Mouse (Mus musculus): ENCODE measurements at regions not wholly inside any gene's neighbourhood (a gene's known extent, or its start where the extent isn't known, plus 50 kb on each side); places are given as distances from the start of the nearest gene placed in this dataset.

DNA sequence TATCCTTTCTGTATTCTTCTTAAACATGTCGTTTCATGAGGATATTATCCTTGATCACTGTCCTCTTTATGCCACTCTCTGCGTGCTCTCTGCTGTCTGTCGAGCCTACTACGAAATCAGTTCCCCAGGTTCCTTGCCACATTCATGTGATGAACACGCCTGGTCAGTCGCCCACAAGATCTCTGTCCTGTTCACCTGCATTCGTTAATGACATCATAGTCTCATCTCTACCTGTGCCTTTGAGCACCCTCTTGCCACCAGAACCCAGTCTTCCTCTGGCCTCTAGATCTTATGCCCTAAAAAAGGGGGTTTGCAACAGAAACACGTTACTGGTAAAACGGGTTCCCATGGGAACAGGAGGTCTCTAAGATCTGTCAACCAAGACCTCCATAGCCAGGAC lies 283.6 kb upstream of the Nfe2l3 start:
- Histone ChIP-seq H3K4me3 (replicated peaks; ENCODE audit: extremely low read depth, low read depth, low read length) (no peak overlapping the region), H3K4me1 (ENCODE audit: control insufficient read depth, insufficient read depth, low read length) (no peaks in the 10 kb centered on the region)
- WGBS, result 89% methylated on average over 9 of the region's 9 CpGs
- no peak for TF ChIP-seq POLR2A (IDR thresholded peaks at IDR 0.05; ENCODE audit: borderline replicate concordance, extremely low read depth, low read depth, low read length)
- TF ChIP-seq CTCF (IDR thresholded peaks at IDR 0.05; ENCODE audit: insufficient read depth, low read length), result no peak
- no peak for DNase-seq

DNA sequence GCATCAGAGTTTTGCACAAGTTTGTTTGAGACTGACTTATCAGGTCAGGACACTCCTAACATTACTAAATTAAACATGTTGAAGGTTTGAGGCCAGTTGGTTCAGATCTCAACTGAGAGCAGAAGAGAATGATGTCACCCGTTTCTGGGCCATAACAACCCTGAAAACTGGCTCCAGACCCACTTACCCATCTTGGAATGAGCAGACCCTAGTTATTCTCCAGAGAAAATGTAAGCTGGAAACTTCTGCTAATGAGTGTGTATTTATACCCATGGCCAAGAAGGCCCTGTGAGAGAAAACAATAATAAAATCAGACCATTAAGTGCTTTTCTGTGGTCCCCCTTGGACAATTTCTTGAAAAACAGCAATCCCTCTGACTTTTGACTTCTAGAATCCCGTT lies 282.4 kb upstream of the Nfe2l3 start:
- TF ChIP-seq POLR2A (IDR thresholded peaks at IDR 0.05; ENCODE audit: borderline replicate concordance, extremely low read depth, low read depth, low read length) (no peak), CTCF (IDR thresholded peaks at IDR 0.05; ENCODE audit: insufficient read depth, low read length) (no peak)
- no peak for DNase-seq
- Histone ChIP-seq H3K4me1 (ENCODE audit: control insufficient read depth, insufficient read depth, low read length) (no peaks in the 10 kb centered on the region), H3K4me3 (replicated peaks; ENCODE audit: extremely low read depth, low read depth, low read length) (no peak overlapping the region)
- WGBS, result 74% methylated on average over 2 of the region's 2 CpGs

DNA sequence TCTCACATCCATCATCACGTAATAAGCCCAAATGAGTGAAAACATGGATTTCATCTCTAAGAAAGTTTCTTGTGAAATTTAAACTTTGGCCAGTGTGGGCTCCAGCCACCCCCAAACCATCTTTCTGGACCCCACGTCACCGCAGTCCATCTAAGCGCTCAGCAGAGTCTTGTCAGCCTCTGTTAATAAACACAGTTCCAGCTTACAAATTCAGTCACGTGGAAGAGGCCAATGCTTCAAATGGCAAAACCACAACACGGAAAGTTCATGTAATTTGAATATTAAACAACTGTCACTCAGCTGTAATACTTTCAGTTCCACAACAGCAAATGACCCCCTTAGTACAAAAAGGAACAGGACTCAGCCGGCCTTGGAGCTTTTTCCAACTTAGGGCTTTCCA lies 282.0 kb upstream of the Nfe2l3 start:
- WGBS, result 72% methylated on average over 7 of the region's 7 CpGs
- H3K4me1 ChIP-seq (ENCODE audit: control insufficient read depth, insufficient read depth, low read length), result no peaks in the 10 kb centered on the region
- TF ChIP-seq POLR2A (IDR thresholded peaks at IDR 0.05; ENCODE audit: borderline replicate concordance, extremely low read depth, low read depth, low read length), result no peak
- no peak for DNase-seq
- no peak overlapping the region for H3K4me3 ChIP-seq (replicated peaks; ENCODE audit: extremely low read depth, low read depth, low read length)

DNA sequence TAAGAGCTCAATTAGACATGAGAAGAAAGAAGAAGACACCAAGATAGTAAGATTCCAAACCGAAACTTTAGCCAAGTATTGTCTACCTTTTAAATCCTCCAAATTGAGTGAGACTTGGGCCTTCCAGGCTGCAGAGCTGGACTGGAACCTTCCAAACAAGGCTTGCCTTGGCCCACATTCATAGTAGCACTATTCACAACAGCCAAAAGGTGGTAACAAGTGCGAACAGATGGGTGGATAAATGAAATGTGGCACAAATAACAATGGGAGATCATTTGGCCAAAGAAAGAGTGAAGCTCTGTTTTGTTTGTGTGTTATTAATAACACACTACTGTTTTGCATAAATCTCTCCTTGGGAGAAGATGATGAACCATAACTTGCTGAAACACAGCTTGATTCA lies 281.6 kb upstream of the Nfe2l3 start:
- no peak for DNase-seq
- H3K4me1 ChIP-seq (ENCODE audit: control insufficient read depth, insufficient read depth, low read length), result no peaks in the 10 kb centered on the region
- 80% methylated on average over 2 of the region's 2 CpGs for WGBS
- H3K4me3 ChIP-seq (replicated peaks; ENCODE audit: extremely low read depth, low read depth, low read length), result no peak overlapping the region
- TF ChIP-seq CTCF (IDR thresholded peaks at IDR 0.05; ENCODE audit: insufficient read depth, low read length) (no peak), POLR2A (IDR thresholded peaks at IDR 0.05; ENCODE audit: borderline replicate concordance, extremely low read depth, low read depth, low read length) (no peak)

DNA sequence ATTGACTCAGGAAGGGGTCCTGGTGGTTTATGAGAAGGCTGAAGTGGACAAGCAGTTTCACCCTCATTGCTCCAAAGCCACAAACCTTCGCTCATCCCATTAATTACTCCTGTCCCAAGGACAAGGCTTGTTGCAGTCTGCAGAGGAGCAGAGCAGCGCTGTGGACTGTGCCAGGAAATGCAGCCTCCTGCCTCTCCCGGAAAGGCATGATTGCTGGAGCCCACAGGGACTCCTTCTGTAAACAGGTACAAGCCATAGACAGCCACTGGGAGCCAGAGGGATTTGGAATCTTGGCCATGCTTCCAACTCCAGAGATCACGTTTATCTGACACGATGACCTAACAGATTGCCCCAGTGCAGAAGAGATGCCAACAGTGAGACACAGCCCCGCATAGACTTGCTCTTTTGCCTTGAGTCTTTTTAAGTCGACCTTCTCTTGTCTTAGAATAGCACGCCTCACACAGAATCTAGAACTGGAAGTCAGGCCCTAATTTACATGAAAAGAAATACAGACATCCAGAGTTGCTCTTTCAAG lies 275.6 kb upstream of the Nfe2l3 start:
- 40% methylated on average over 8 of the region's 8 CpGs for WGBS
- no peak for TF ChIP-seq CTCF (IDR thresholded peaks at IDR 0.05; ENCODE audit: insufficient read depth, low read length)
- TF ChIP-seq POLR2A (IDR thresholded peaks at IDR 0.05; ENCODE audit: borderline replicate concordance, extremely low read depth, low read depth, low read length), result no peak

DNA sequence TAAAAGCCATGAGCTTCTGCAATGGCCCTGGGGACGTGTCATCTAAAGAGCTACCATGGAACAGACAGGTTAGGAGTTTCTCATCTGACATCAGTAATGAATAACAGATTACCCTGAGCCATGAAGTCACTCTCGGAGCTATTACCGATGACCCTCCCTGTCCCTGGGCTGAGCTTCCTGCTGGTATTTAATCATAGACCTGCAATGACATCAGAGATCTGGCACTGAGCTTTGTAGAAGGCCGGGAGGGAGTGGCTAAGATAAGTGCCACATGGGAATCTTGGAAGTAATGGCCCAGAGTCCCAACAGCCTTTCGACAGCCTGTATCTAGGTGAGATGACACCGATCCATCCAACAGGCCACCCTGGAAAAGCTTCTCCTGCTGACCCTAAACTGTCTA lies 271.3 kb upstream of the Nfe2l3 start:
- TF ChIP-seq CTCF (IDR thresholded peaks at IDR 0.05; ENCODE audit: insufficient read depth, low read length) (no peak), POLR2A (IDR thresholded peaks at IDR 0.05; ENCODE audit: borderline replicate concordance, extremely low read depth, low read depth, low read length) (no peak)
- DNase-seq, result no peak
- Histone ChIP-seq H3K4me1 (ENCODE audit: control insufficient read depth, insufficient read depth, low read length) (peaks cover 9% of the 10 kb centered on the region), H3K4me3 (replicated peaks; ENCODE audit: extremely low read depth, low read depth, low read length) (no peak overlapping the region)
- 69% methylated on average over 6 of the region's 6 CpGs for WGBS

More for the DNA sequence above, 275.6 kb upstream of the Nfe2l3 start:
- DNase-seq, result no peak
- no peak overlapping the region for H3K4me3 ChIP-seq (replicated peaks; ENCODE audit: extremely low read depth, low read depth, low read length)
- peaks cover 6% of the 10 kb centered on the region for H3K4me1 ChIP-seq (ENCODE audit: control insufficient read depth, insufficient read depth, low read length)

DNA sequence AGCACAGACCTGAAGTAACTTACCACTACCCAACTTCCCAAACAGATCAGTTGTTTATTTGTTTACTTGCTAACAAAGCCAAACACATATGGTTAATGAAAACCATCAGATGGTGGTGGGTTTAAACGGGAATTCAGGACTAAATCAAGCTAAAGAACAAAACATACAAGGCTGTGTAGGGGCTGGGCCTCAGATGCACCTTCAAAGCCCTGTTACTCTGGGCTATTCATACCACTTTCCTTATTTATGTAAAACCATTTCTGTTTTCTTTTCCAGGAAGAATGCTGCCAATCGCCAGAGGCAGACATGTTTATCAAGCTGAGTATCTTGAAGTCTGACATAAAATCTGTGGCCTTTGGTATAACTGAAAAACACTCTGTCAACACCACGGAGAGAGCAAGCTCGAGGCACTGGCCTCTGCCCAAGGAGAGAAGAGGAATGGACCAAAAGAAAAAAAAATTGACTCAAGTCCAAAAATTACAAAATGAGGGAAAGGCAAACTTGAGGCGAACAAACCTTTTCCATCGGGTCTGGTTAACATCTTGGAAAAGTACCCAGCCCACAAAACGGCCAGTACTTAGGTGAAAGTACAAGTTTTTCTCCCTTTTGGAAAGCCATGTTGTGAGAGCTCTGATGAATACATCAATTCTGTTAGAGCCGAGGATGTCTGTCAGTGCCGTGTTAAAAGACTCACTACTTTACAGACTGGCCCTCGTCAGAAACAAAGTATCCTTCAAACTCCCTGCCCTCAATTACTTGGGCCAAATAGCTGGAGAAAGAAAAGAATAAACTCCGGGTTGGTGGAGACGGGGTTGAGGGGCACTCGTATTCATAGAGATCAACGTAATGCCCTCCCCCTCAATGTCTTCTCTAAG lies 270.0 kb upstream of the Nfe2l3 start:
- H3K4me3 ChIP-seq (replicated peaks; ENCODE audit: extremely low read depth, low read depth, low read length), result no peak overlapping the region
- H3K4me1 ChIP-seq (ENCODE audit: control insufficient read depth, insufficient read depth, low read length), result 0 out of 2 replicates have a peak, but pooled peaks cover 3% of the 10 kb centered on the region
- TF ChIP-seq CTCF (IDR thresholded peaks at IDR 0.05; ENCODE audit: insufficient read depth, low read length) (no peak), POLR2A (IDR thresholded peaks at IDR 0.05; ENCODE audit: borderline replicate concordance, extremely low read depth, low read depth, low read length) (no peak)
- no peak for DNase-seq
- WGBS, result 52% methylated on average over 14 of the region's 14 CpGs

DNA sequence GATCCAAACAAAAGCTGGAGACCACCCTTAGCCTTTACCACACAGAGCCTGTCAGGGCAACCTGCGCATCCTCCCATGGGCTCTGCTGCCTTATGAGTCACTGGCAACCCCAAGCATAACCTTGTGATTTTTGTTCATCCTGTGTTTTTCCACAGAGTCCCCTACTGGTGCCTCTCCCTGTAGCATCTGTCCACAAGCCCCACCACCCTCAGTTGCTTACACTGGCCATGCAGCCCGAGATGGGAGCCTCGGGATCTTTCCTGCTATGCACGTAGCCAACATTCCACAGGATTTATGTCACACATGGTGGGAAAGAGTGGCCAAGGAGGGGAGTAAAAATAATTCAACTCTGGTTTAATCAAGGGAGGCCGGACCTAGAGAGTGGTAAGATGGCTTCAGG lies 269.2 kb upstream of the Nfe2l3 start:
- DNase-seq, result no peak
- no peak overlapping the region for H3K4me3 ChIP-seq (replicated peaks; ENCODE audit: extremely low read depth, low read depth, low read length)
- 37% methylated on average over 5 of the region's 5 CpGs for WGBS

DNA sequence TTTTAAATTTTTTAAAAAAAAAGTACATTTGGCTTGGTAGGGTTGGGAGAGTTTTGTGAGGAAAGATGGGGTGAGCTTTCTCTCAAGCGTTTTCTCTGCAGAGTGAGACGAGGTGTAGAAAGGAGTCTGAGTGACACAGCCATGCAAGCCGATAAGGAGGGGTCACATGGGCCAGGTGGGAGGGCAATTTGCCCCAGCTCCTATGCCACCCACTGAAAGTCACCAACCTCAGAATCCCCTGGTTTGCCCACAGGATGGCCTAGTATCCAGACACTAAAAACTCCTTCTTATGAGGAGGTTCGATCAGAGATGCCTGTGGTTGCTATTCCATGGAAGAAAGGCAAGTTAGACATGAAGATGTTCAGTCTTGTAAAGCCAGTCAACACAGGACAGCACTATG lies 268.6 kb upstream of the Nfe2l3 start:
- TF ChIP-seq CTCF (IDR thresholded peaks at IDR 0.05; ENCODE audit: insufficient read depth, low read length) (no peak), POLR2A (IDR thresholded peaks at IDR 0.05; ENCODE audit: borderline replicate concordance, extremely low read depth, low read depth, low read length) (no peak)
- DNase-seq, result no peak
- 79% methylated on average over 4 of the region's 4 CpGs for WGBS
- Histone ChIP-seq H3K4me3 (replicated peaks; ENCODE audit: extremely low read depth, low read depth, low read length) (no peak overlapping the region), H3K4me1 (ENCODE audit: control insufficient read depth, insufficient read depth, low read length) (0 out of 2 replicates have a peak, but pooled peaks cover 3% of the 10 kb centered on the region)

More for the DNA sequence above, 269.2 kb upstream of the Nfe2l3 start:
- no peak for TF ChIP-seq POLR2A (IDR thresholded peaks at IDR 0.05; ENCODE audit: borderline replicate concordance, extremely low read depth, low read depth, low read length)
- TF ChIP-seq CTCF (IDR thresholded peaks at IDR 0.05; ENCODE audit: insufficient read depth, low read length), result no peak
- 0 out of 2 replicates have a peak, but pooled peaks cover 3% of the 10 kb centered on the region for H3K4me1 ChIP-seq (ENCODE audit: control insufficient read depth, insufficient read depth, low read length)

DNA sequence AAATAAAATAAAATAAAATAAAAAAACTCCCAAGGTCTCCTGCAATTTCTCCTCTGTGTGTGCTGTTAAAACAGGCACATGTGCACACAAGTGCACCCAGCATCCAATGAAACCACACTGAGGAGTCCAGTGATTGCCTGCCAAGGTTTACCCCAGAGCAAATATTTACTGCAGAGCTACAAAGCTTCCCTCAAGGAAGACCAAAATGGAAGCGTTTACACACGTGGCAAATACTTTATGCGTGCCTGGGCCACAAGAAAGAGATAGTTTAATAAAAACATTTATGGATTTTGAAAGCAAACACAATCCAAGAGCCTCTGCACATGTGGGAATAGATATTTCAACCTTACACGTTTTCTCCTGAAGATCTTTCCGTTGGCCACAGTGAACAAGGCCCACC lies 265.4 kb upstream of the Nfe2l3 start:
- DNase-seq, result no peak
- TF ChIP-seq POLR2A (IDR thresholded peaks at IDR 0.05; ENCODE audit: borderline replicate concordance, extremely low read depth, low read depth, low read length), result no peak
- no peak for TF ChIP-seq CTCF (IDR thresholded peaks at IDR 0.05; ENCODE audit: insufficient read depth, low read length)
- Histone ChIP-seq H3K4me3 (replicated peaks; ENCODE audit: extremely low read depth, low read depth, low read length) (no peak overlapping the region), H3K4me1 (ENCODE audit: control insufficient read depth, insufficient read depth, low read length) (0 out of 2 replicates have a peak, but pooled peaks cover 3% of the 10 kb centered on the region)
- 41% methylated on average over 5 of the region's 5 CpGs for WGBS

Data from lung, adult 2 months (tissue).